Mouse (Mus musculus): Measurements from ENCODE around the gene Clmn.
"Not testable (repeated sequence)": the region's sequence is repeated elsewhere in the genome, so short reads cannot be mapped to it uniquely, and the experiment has no call there.

Clmn gene

DNA sequence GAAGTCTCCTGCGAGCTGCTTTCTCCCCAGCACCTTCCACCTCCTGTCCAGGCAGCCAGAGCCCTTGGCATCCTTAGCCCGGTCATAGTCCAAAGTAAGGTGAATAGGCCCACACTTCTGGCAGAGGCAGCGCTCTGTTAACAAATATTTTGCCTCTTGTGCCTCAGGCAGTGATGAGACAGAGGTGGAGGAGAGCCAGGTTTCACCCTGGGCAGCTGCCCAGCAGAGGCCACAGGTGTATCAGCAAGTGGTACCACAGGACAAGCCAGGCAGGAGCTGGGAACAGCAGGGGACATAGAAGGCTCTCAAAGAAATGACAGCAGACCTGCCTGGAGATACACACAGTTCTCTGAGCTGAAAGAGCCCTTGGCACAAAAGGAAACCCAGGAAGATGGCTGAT, 23.6 kb downstream of the Clmn start:
- DNase-seq (ENCODE audit: extremely low spot score, low read depth, low spot score) = no peak

DNA sequence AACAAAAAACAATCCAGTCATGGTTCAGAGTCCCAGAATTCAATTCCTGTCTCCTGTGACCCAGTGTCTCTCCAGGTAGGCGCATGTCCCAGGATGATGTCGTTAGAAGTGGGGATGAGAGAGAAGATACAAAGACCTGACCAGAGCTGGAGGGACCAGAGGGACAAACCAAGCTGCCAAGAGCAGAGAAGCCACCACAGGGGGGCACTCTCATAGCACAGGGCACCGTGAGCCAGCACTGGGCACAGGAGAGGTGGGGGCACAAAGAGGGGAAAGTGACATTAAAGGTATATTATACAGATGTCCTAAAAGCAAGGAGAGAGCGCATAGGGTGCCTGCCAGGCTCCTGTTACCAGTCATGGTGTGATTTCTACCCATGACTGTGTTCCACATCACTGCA, 25.9 kb downstream of the Clmn start:
- no peak for DNase-seq (ENCODE audit: extremely low spot score, low read depth, low spot score)

DNA sequence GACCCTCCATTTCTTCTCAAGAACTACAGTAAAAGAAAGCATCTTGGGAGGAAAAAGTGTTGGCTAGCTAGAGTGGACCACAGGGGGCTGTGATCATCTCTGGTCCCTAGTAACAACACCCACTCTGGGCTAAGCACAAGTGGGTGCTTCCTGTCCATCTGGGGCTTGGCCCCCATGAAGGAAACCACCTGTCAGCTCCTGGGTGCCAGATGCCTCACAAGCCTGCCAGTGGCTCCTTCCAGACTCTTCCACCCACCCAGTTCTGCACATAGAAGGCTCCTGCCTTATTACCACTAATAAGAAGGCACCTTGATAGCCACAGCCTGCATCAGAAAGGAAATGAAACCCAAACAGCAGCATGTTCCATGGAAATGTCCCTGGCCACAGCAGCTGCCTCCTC, 26.4 kb downstream of the Clmn start:
- DNase-seq (ENCODE audit: extremely low spot score, low read depth, low spot score) = no peak

GRCm38 (mm10) chr12:104837957-104838401, 26.9 kb downstream of the Clmn start:
- DNase-seq (ENCODE audit: extremely low spot score, low read depth, low spot score) = no peak

- DNase-seq (ENCODE audit: extremely low spot score, low read depth, low spot score) = no peak
Measured at GRCm38 (mm10) chr12:104837111-104837837, 27.6 kb downstream of the Clmn start.

DNA sequence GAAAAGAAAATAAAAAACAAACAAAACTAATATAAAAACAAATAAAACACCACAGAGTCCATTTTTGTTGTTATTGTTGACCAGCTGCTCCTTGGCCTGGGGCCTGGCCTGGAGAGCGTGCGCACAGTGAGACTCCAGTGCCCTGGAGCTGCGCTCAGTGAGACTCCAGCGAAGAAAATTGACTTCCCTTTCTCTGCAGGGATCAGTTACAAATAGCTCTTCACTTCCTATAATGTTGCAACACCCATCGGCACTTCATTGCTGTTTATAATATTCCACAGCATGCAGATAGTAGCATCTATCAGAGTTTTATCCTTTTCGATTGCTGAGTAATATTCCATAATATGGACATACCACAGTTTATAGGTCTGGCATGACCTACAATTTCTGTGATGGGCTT, 28.6 kb downstream of the Clmn start:
- no peak for DNase-seq (ENCODE audit: extremely low spot score, low read depth, low spot score)

DNA sequence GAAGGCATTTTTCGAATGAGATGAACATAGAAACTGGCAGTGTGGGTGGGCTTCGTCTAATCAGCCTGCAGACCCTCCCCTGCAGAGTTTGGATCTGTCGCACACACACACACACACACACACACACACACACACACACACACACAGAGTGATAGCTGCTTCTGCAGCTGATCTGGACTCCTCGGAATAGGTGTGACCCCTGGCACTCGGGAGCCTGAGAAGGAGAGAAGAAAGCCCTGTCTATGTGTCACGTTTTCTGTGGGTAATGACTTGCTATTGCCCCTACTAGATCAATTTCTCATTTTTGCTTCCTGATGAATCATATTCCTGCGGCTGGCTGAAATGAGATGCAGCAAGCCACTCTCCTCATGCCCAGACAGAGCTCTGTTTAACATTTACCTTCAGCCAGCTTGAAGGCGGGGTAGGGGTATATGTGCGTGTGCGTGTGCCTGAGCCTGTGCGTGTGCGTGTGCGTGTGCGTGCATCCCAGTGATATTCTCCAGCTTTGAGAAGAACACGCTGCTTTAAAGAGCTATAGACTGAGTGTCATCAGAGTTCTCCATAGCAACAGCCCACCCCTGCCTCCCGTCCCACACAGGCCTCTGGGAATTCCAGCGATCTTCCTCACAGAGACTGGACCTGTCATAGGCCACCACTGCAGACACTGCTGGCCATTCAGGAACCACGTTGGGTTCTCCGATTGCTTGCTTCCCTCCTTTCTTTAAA, 29.3 kb downstream of the Clmn start:
- DNase-seq (ENCODE audit: extremely low spot score, low read depth, low spot score) = no peak

GRCm38 (mm10) chr12:104834772-104835171, 30.1 kb downstream of the Clmn start:
- no peak for DNase-seq (ENCODE audit: extremely low spot score, low read depth, low spot score)

- no peak for DNase-seq (ENCODE audit: extremely low spot score, low read depth, low spot score)
Measured at GRCm38 (mm10) chr12:104830666-104831435, 34.0 kb downstream of the Clmn start.

DNA sequence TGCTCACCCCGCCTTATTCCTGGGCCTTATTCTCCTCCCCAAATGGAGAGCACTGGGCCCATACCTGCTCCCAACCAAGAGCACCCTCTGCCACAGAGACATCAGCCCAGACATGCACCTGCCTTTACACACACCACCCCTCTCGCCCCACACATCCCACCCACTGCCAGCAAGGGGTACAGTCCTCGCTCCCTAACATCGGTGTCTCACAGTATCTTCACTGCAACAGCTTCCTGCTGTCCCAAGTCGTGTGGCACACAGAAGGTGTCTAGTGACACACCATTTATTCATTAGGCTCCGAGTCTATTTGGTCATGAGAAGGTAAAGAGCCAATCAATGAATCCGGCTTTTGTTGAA, 34.6 kb downstream of the Clmn start:
- DNase-seq (ENCODE audit: extremely low spot score, low read depth, low spot score) = no peak

GRCm38 (mm10) chr12:104829596-104830282, 35.1 kb downstream of the Clmn start:
- DNase-seq (ENCODE audit: extremely low spot score, low read depth, low spot score) = no peak

- not testable (repeated sequence) for DNase-seq (ENCODE audit: extremely low spot score, low read depth, low spot score)
Measured at GRCm38 (mm10) chr12:104828986-104829385, 35.9 kb downstream of the Clmn start.

DNA sequence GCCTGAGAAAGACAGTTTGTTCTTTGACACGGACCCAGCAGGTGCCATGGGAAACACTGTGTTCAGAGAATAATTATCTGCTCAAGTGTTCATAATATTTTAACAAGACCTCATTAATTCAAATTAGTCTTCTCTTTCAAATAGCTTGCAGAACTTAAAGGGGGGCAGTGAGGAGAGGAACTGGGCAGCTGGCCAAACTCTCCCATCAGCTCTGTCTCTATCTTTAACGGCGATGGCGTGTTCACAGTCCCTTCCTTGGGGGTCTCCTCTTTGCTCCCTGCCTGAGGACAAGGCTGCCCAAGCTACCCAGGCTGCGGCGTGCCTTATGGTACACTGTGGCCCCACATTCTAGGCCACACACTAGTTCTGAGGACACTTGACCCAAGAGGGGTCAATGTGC, 37.2 kb downstream of the Clmn start:
- no peak for DNase-seq (ENCODE audit: extremely low spot score, low read depth, low spot score)

GRCm38 (mm10) chr12:104824907-104825267, 40.0 kb downstream of the Clmn start:
- DNase-seq (ENCODE audit: extremely low spot score, low read depth, low spot score) = no peak

DNA sequence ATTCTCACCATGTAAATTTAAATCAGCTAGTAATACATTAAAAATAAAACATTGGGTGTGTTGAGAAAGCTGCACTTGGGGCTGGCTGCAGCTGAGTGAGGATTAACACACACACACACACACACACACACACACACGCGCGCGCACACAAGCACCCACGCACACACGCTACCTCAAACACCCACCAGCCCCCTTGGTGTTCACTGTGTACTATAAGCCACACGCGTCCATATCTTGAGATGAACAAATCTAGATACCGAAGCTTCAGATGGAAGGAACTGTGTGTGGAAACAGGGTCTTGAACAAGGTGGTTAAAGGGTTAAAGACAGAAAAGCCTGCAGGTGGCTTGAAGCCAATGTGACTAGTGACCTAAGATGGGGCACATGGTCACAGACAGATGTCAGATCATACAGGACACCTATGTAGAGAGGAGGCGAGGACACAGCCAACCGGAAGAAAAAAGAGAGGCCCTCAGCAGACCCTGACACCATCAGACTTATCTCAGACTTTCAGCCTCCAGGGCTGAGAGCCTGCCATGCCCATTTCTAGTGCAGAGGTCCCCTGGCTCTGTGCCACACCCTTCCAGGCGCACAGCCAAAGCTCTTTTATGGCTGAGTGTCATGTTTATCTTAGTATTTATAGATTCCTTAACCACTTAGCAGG, 40.5 kb downstream of the Clmn start:
- no peak for DNase-seq (ENCODE audit: extremely low spot score, low read depth, low spot score)

DNA sequence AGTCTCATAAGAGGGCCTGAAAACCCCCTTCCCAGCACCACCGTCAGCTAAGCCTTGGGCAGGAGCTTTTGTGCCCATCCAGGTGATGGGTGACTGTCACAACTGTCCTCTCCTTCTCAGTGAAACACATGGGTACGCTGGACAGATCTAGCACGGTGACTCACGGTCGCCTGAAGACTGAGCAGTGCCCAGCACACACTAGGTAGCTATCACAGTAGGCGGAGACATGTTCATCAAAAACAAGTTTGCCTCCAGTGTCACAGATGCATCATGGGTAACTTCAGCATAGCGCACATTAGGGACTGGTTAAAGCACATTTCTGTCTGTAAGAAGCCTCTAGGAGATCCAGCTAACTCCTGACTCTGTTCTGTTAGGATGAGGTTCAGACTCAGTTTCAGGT, 41.2 kb downstream of the Clmn start:
- DNase-seq (ENCODE audit: extremely low spot score, low read depth, low spot score) = no peak

- no peak for DNase-seq (ENCODE audit: extremely low spot score, low read depth, low spot score)
Measured at GRCm38 (mm10) chr12:104822838-104823599, 41.9 kb downstream of the Clmn start.

DNA sequence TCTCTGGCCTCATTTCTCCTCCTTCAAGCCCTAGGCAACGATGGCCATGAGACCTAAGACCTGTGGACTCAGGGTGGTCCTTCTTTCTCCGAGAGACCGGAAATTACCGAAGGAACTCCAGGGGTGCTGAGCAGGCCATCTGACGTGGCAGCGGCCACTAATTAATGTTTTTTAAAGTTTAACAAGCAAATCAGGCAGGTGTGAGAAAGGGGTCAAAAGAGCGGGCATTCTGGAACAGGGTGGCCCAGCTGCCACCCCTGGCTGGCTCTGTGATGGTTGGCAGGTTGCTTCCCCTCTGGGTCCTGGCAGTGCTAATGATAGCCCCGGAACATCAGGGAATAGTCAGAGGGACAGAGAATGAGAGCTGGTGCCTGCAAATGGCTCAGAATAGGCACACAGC, 42.7 kb downstream of the Clmn start:
- peak; percentile 42 for DNase-seq (ENCODE audit: extremely low spot score, low read depth, low spot score)

DNA sequence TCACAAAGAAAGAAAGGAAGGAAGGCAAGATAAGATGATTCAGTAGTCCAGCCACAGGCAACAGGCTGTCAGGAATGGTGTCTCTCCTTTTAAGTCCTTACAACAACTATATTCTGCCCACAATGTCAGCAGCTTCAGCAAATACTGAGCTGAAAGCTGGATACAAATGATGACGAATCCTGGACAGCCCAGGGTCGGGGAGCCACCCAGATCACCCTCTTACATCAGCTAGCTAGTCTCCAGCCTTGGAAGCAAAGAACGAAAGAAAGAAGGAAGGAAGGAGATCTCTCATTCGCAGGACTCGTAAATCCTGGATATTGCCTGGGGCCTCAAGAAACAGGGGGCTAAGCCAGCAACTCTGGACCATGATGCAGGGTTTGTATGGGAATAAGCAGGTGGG, 44.8 kb downstream of the Clmn start:
- DNase-seq (ENCODE audit: extremely low spot score, low read depth, low spot score) = no peak

- no peak for DNase-seq (ENCODE audit: extremely low spot score, low read depth, low spot score)
Measured at GRCm38 (mm10) chr12:104819050-104819449, 45.8 kb downstream of the Clmn start.

Data from hindlimb bud, embryonic 11.5 days (tissue).